Mouse (Mus musculus) forebrain, embryonic 14.5 days (tissue): ENCODE results near the gene Dhrs4. TPM values are rescaled to one million over a fixed set of nuclear protein-coding genes. Genes with fewer than 3 reads are reported as not detected.
A peak's percentile ranks its signal among the peaks of the same experiment; 100 is the strongest.

Experiments used
- ATAC-seq: fragments of 200-750 bp; cut with Nextera tagmentation; 2 replicates; pipeline ENCODE4 v1.8.0; 2017; ENCODE audit warnings: mild to moderate bottlenecking, moderate library complexity
- DNase-seq: peaks from one replicate; pipeline ENCODE4 v3.0.0-alpha.2; 2015; ENCODE audit warnings: low spot score
- H3K27ac ChIP-seq: fragments of 300-500 bp; sonication (generic); 2 replicates; pipeline ENCODE4 v1.5.1; 2014; ENCODE audit warnings: low read depth, mild to moderate bottlenecking, control low read depth, low read length, moderate library complexity
- H3K27me3 ChIP-seq: fragments of 300-500 bp; sonication (generic); replicated peaks from 2 replicates; pipeline ENCODE4 v1.6.1; 2014; ENCODE audit warnings: low read length, control low read depth, mixed read lengths; ENCODE audit not compliant: control insufficient read depth, insufficient read depth
- H3K36me3 ChIP-seq: fragments of 300-500 bp; sonication (generic); 2 replicates; pipeline ENCODE4 v1.6.1; 2014; ENCODE audit warnings: low read length, control low read depth; ENCODE audit not compliant: control insufficient read depth, insufficient read depth
- H3K4me1 ChIP-seq: fragments of 300-500 bp; sonication (generic); 2 replicates; pipeline ENCODE4 v1.6.1; 2014; ENCODE audit warnings: antibody characterized with exemption, low read length, control low read depth; ENCODE audit not compliant: control insufficient read depth, insufficient read depth
- H3K4me2 ChIP-seq: fragments of 300-500 bp; sonication (generic); 2 replicates; pipeline ENCODE4 v1.6.1; 2014; ENCODE audit warnings: mild to moderate bottlenecking, control low read depth, low read length
- H3K4me3 ChIP-seq: fragments of 300-500 bp; sonication (generic); 2 replicates; pipeline ENCODE4 v1.5.1; 2014; ENCODE audit warnings: low read depth, low read length, control low read depth
- H3K9ac ChIP-seq: fragments of 300-500 bp; sonication (generic); 2 replicates; pipeline ENCODE4 v1.6.1; 2014; ENCODE audit warnings: mild to moderate bottlenecking, low read length, control low read depth, moderate library complexity
- H3K9me3 ChIP-seq: fragments of 300-500 bp; sonication (generic); replicated peaks from 2 replicates; pipeline ENCODE4 v1.6.1; 2016; ENCODE audit warnings: low read length, control low read depth, mixed read lengths; ENCODE audit not compliant: control insufficient read depth
- WGBS: fragments of 180-500 bp; shearing (Covaris S2); extraction: QIAGEN DNeasy Blood & Tissue Kit; methylation state at CpG from one replicate; pipeline ENCODE4 v1.1.7; 2014; 5-methylcytosine and 5-hydroxymethylcytosine counted together
- polyA plus RNA-seq: library from polyadenylated mRNA; unstranded; fragments of >200 nt; fragmentation: Nextera tagmentation; extraction: Ambion mirVana; gene quantifications from 2 replicates; pipeline ENCODE4 v1.2.1, GENCODE M21; 2014

Gene Dhrs4
- polyA plus RNA-seq, 1 experiment from 2014 or later: 31.1 TPM

GRCm38 (mm10) chr14:55510125-55510731, 31.7 kb downstream of the Dhrs4 start, which contains the start of gene Cpne6:
Gene Cpne6, plus strand, starts transcription at chr14:55510445.
- no peak within 1 kb of the TSS for H3K4me2 ChIP-seq
- H3K9ac ChIP-seq: no peak within 1 kb of the TSS

GRCm38 (mm10) chr14:55511037-55511436, 32.5 kb downstream of the Dhrs4 start:
- H3K27me3 ChIP-seq: no peaks in the 10 kb centered on the region
- WGBS: 56% methylated on average over 7 of the region's 7 CpGs
- no peak overlapping the region for H3K4me3 ChIP-seq
- H3K36me3 ChIP-seq: peaks cover 7% of the 10 kb centered on the region; the same call in 1 of the 2 replicates
- DNase-seq (no peak), ATAC-seq (no peak)
- H3K4me1 ChIP-seq: no peaks in the 10 kb centered on the region
- no peak overlapping the region for H3K9ac ChIP-seq
- H3K9me3 ChIP-seq: no peaks in the 10 kb centered on the region
- H3K4me2 ChIP-seq: no peak overlapping the region
- no peak overlapping the region for H3K27ac ChIP-seq

More at GRCm38 (mm10) chr14:55510125-55510731, 31.7 kb downstream of the Dhrs4 start, which contains the start of gene Cpne6:
- Histone ChIP-seq H3K27me3 (no peaks in the 10 kb centered on the region), H3K36me3 (peaks cover 15% of the 10 kb centered on the region; the same call in 1 of the 2 replicates), H3K9me3 (no peaks in the 10 kb centered on the region), H3K4me1 (no peaks in the 10 kb centered on the region), H3K27ac (no peak within 1 kb of the TSS), H3K4me3 (no peak within 1 kb of the TSS)
- ATAC-seq (0 out of 2 replicates have a peak, but pooled peaks have one; percentile 25), DNase-seq (no peak)
- 72% methylated on average over 22 of the region's 22 CpGs for WGBS

- no peak overlapping the region for H3K9ac ChIP-seq
- DNase-seq (no peak), ATAC-seq (no peak)
- H3K27ac ChIP-seq: no peak overlapping the region
- 73% methylated on average over 10 of the region's 10 CpGs for WGBS
- no peaks in the 10 kb centered on the region for H3K36me3 ChIP-seq
- no peaks in the 10 kb centered on the region for H3K27me3 ChIP-seq
- H3K4me1 ChIP-seq: 0 out of 2 replicates have a peak, but pooled peaks cover 1% of the 10 kb centered on the region
- no peaks in the 10 kb centered on the region for H3K9me3 ChIP-seq
- no peak overlapping the region for H3K4me3 ChIP-seq
- no peak overlapping the region for H3K4me2 ChIP-seq
Measured at GRCm38 (mm10) chr14:55513927-55514326, 35.4 kb downstream of the Dhrs4 start.

GRCm38 (mm10) chr14:55515846-55516245, 37.3 kb downstream of the Dhrs4 start:
- H3K9ac ChIP-seq: no peak overlapping the region
- peaks cover 5% of the 10 kb centered on the region; the same call in 1 of the 2 replicates for H3K4me1 ChIP-seq
- H3K27me3 ChIP-seq: no peaks in the 10 kb centered on the region
- 90% methylated on average over 4 of the region's 4 CpGs for WGBS
- DNase-seq: no peak
- no peak overlapping the region for H3K4me2 ChIP-seq
- no peak overlapping the region for H3K4me3 ChIP-seq
- no peak overlapping the region for H3K27ac ChIP-seq
- H3K36me3 ChIP-seq: no peaks in the 10 kb centered on the region
- no peaks in the 10 kb centered on the region for H3K9me3 ChIP-seq
- ATAC-seq: no peak

- H3K9me3 ChIP-seq: no peaks in the 10 kb centered on the region
Measured at GRCm38 (mm10) chr14:55518897-55519296, 40.3 kb downstream of the Dhrs4 start.

GRCm38 (mm10) chr14:55519604-55520003, 41.0 kb downstream of the Dhrs4 start:
- WGBS: 67% methylated on average over 4 of the region's 4 CpGs
- no peak for DNase-seq
- Histone ChIP-seq H3K36me3 (no peaks in the 10 kb centered on the region), H3K27ac (no peak overlapping the region), H3K4me3 (no peak overlapping the region), H3K9me3 (no peaks in the 10 kb centered on the region), H3K27me3 (no peaks in the 10 kb centered on the region), H3K4me2 (no peak overlapping the region), H3K9ac (no peak overlapping the region), H3K4me1 (peaks cover 8% of the 10 kb centered on the region; the same call in 1 of the 2 replicates)
- no peak for ATAC-seq

More at GRCm38 (mm10) chr14:55518897-55519296, 40.3 kb downstream of the Dhrs4 start:
- Histone ChIP-seq H3K36me3 (no peaks in the 10 kb centered on the region), H3K27ac (no peak overlapping the region), H3K4me1 (peaks cover 8% of the 10 kb centered on the region; the same call in 1 of the 2 replicates), H3K4me2 (no peak overlapping the region), H3K4me3 (no peak overlapping the region), H3K27me3 (no peaks in the 10 kb centered on the region), H3K9ac (no peak overlapping the region)
- DNase-seq (peak; percentile 58), ATAC-seq (peak; percentile 33; the same call in 1 of the 2 replicates)
- WGBS: 43% methylated on average over 2 of the region's 2 CpGs

GRCm38 (mm10) chr14:55520451-55521361, 42.1 kb downstream of the Dhrs4 start:
- peak overlapping the region; percentile 66 for H3K9ac ChIP-seq
- no peaks in the 10 kb centered on the region for H3K36me3 ChIP-seq
- H3K4me3 ChIP-seq: peak overlapping the region; percentile 47
- WGBS: under 1% methylated on average over 61 of the region's 61 CpGs
- H3K27ac ChIP-seq: no peak overlapping the region
- no peaks in the 10 kb centered on the region for H3K27me3 ChIP-seq
- ATAC-seq: peak; percentile 81
- peak overlapping the region; percentile 96 for H3K4me2 ChIP-seq
- H3K4me1 ChIP-seq: peaks cover 8% of the 10 kb centered on the region; the same call in 1 of the 2 replicates
- peak; percentile 64 for DNase-seq
- no peaks in the 10 kb centered on the region for H3K9me3 ChIP-seq

GRCm38 (mm10) chr14:55524062-55524461, 45.5 kb downstream of the Dhrs4 start:
- 49% methylated on average over 4 of the region's 4 CpGs for WGBS

More at GRCm38 (mm10) chr14:55524062-55524461, 45.5 kb downstream of the Dhrs4 start:
- no peak for DNase-seq
- no peak for ATAC-seq
- H3K9me3 ChIP-seq: no peaks in the 10 kb centered on the region
- peaks cover 6% of the 10 kb centered on the region; the same call in 1 of the 2 replicates for H3K4me1 ChIP-seq
- no peak overlapping the region for H3K27ac ChIP-seq
- H3K4me2 ChIP-seq: no peak overlapping the region
- no peaks in the 10 kb centered on the region for H3K36me3 ChIP-seq
- no peak overlapping the region for H3K4me3 ChIP-seq
- no peaks in the 10 kb centered on the region for H3K27me3 ChIP-seq
- H3K9ac ChIP-seq: no peak overlapping the region
